Mouse (Mus musculus) heart, embryonic 14.5 days (tissue): ENCODE data around the gene Lrr1. TPM values are rescaled to one million over a fixed set of nuclear protein-coding genes. Genes with fewer than 3 reads are reported as not detected.
"Not testable (repeated sequence)": the region's sequence is repeated elsewhere in the genome, so short reads cannot be mapped to it uniquely, and the experiment has no call there.

Experiments
- ATAC-seq: fragments of 200-750 bp; cut with Nextera tagmentation; 2 replicates; pipeline ENCODE4 v1.8.0; 2017; ENCODE audit warnings: low read depth, moderate TSS enrichment; ENCODE audit not compliant: insufficient number of reproducible peaks, insufficient read depth, low FRiP score
- H3K27ac ChIP-seq, 2 experiments: fragments of 200-500 bp in 1 of 2; fragments of 300-500 bp in 1 of 2; sonication (generic) in 1 of 2; replicated peaks in 1 of 2; 2 replicates each; pipeline ENCODE4 v1.5.1; 2012 to 2014; ENCODE audit warnings: low read depth in 2 of 2, low read length in 2 of 2, control low read depth in 1 of 2, mild to moderate bottlenecking in 1 of 2, mixed read lengths in 1 of 2; ENCODE audit not compliant: control insufficient read depth in 1 of 2, insufficient read depth in 1 of 2
- H3K27me3 ChIP-seq: fragments of 300-500 bp; sonication (generic); 2 replicates; pipeline ENCODE4 v1.6.1; 2014; ENCODE audit warnings: mild to moderate bottlenecking, low read length, control low read depth; ENCODE audit not compliant: control insufficient read depth, insufficient read depth
- H3K36me3 ChIP-seq: fragments of 300-500 bp; sonication (generic); 2 replicates; pipeline ENCODE4 v1.6.1; 2014; ENCODE audit warnings: mild to moderate bottlenecking, control low read depth, low read length, mixed read lengths; ENCODE audit not compliant: control insufficient read depth, insufficient read depth
- H3K4me1 ChIP-seq, 2 experiments: fragments of 200-500 bp in 1 of 2; fragments of 300-500 bp in 1 of 2; sonication (generic) in 1 of 2; 2 replicates each; pipeline ENCODE4 v1.6.1; 2012 to 2014; ENCODE audit warnings: low read length in 2 of 2, control low read depth in 1 of 2, mixed read lengths in 1 of 2; ENCODE audit not compliant: control insufficient read depth in 2 of 2, insufficient read depth in 2 of 2
- H3K4me2 ChIP-seq: fragments of 300-500 bp; sonication (generic); 2 replicates; pipeline ENCODE4 v1.6.1; 2014; ENCODE audit warnings: mild to moderate bottlenecking, low read length
- H3K4me3 ChIP-seq, 2 experiments: fragments of 200-500 bp in 1 of 2; fragments of 300-500 bp in 1 of 2; sonication (generic) in 1 of 2; 2 replicates each; pipeline ENCODE4 v1.5.1; 2012 to 2014; ENCODE audit warnings: low read length in 2 of 2, mild to moderate bottlenecking in 2 of 2, control low read depth in 1 of 2, low read depth in 1 of 2, moderate library complexity in 1 of 2; ENCODE audit not compliant: control insufficient read depth in 1 of 2, insufficient read depth in 1 of 2
- H3K9ac ChIP-seq: fragments of 300-500 bp; sonication (generic); 2 replicates; pipeline ENCODE4 v1.6.1; 2014; ENCODE audit warnings: mild to moderate bottlenecking, low read length
- H3K9me3 ChIP-seq: fragments of 300-500 bp; sonication (generic); 2 replicates; pipeline ENCODE4 v1.6.1; 2016; ENCODE audit warnings: low read length, control low read depth; ENCODE audit not compliant: control insufficient read depth
- WGBS: fragments of 180-500 bp; shearing (Covaris S2); extraction: QIAGEN DNeasy Blood & Tissue Kit; methylation state at CpG from one replicate; pipeline ENCODE4 v1.1.7; 2014; 5-methylcytosine and 5-hydroxymethylcytosine counted together
- polyA plus RNA-seq: library from polyadenylated mRNA; unstranded; fragments of >200 nt; fragmentation: Nextera tagmentation; extraction: Ambion mirVana; gene quantifications from 2 replicates; pipeline ENCODE4 v1.2.1, GENCODE M21; 2014

Gene Lrr1
- polyA plus RNA-seq, 1 experiment from 2014 or later, result 11.3 TPM

DNA sequence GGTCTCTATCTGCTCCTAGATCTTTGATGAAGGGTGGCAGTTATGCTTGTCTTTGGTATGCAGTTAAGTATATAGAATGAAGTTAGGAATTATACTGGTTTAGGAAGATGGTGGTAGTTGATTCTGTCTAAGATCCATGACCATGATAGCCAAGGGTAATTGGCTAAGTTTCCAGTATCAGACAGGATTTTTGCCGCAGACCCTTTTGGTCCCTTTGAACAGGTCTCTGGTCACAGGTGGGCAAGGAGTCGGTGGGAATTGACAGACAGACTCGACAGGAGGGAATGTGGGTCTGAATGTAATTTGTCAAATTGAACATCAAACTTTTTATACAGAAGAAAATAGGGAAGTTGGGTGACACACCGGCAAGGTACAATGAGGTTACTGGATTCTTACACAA lies 5.0 kb upstream of the Lrr1 start:
- ATAC-seq, H3K4me3 ChIP-seq: not testable (repeated sequence)
- WGBS, result 84% methylated on average over 4 of the region's 4 CpGs

DNA sequence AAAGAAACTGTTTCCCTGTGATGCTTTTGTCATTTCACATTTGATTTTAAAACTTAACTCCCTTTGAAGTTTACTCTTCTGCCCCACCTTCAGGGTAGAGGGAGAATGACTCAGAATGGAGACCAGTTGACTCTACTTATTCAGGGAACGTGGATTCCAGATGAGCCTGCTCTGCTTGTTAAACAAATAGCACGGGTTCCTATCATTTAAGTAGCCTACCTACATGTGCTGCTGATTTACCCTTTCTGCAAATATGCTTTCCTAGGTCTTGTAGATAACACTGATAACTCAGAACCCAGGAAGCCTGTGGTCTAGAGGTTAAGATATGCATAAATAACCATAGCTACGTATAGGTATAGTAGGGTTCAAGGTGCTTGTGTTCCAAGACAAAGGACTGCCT lies 3.7 kb upstream of the Lrr1 start:
- no peaks in the 10 kb centered on the region for H3K9me3 ChIP-seq
- ATAC-seq, result no peak
- no peaks in the 10 kb centered on the region for H3K27me3 ChIP-seq
- no peak overlapping the region for H3K9ac ChIP-seq
- no peak overlapping the region for H3K27ac ChIP-seq
- no peak overlapping the region for H3K4me3 ChIP-seq
- H3K4me2 ChIP-seq, result no peak overlapping the region
- 51% methylated on average over 3 of the region's 3 CpGs for WGBS
- H3K4me1 ChIP-seq, result peaks cover 0 to 10% of the 10 kb centered on the region in 2 experiments; a peak in 1 of 4 replicates
- H3K36me3 ChIP-seq, result no peaks in the 10 kb centered on the region

More for the DNA sequence above, 5.0 kb upstream of the Lrr1 start:
- not testable (repeated sequence) for H3K4me1 ChIP-seq, H3K9me3 ChIP-seq, H3K36me3 ChIP-seq, H3K27me3 ChIP-seq, H3K9ac ChIP-seq, H3K27ac ChIP-seq, H3K4me2 ChIP-seq

DNA sequence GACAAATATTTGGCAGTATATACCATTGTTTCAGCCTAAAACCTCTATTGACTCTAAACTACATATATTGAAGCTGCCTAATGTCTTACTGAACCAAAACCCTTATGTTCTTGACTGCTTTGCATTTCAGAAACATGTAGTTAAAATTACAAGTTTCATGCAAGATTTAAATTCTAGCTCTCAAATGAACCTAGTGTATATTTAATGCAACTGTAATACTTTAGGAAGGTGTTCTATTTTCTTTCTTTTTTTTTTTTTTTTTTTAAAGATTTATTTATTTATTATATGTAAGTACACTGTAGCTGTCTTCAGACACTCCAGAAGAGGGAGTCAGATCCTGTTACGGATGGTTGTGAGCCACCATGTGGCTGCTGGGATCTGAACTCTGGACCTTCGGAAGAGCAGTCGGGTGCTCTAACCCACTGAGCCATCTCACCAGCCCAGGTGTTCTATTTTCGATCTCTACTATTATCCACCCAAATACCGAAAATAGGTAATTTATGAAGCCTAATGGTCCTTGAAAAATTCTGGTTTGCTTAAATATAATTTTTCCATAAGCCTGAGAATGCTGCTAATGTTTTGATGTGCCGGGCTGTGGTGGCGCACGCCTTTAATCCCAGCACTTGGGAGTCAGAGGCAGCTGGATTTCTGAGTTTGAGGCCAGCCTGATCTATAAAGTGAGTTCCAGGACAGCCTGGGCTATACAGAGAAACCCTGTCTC lies 1.6 kb upstream of the Lrr1 start:
- not testable (repeated sequence) for H3K4me2 ChIP-seq

DNA sequence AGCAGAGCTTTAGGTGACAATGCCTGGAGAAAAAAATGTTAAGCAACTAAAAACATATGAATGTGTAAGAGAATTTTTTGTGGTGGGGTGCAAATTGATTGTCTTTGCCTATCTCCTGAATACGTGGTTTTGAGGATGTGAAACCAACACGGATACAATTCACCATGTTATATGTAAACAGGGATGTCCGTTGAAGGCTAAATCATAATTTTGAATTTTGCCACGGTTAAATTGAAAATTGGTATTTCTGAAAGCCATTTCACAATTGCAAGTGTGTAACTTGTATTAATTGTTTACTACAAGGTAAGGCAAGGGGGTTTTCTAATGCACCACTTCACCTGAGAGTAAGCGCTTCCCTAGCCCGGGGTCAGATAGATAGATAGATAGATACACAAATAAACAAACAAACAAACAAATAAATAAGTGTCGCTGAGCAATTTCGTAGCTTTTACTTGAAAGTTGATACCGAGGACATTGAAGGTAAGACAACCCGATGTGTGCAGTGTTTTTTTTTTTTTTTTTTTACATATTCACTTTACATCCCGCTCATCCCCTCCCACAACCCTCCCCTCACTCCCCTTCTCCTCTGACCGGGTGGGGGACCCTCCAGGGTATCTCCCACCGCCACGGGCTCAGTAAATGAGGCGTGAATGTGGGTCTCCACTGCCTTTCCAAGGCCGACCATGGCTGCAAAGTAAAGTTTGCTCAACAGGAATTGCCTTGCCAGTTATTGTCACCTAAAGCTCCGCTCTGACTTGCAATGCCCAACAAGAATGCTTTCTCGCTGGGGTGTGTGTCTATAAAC lies 756 bp upstream of the Lrr1 start:
- H3K27me3 ChIP-seq, result no peaks in the 10 kb centered on the region
- H3K4me2 ChIP-seq, result peak overlapping the region; percentile 76
- ATAC-seq, result peak; percentile 23; the same call in 1 of the 2 replicates
- 10% methylated on average over 18 of the region's 18 CpGs for WGBS
- peaks cover 0 to 10% of the 10 kb centered on the region in 2 experiments; a peak in 1 of 4 replicates for H3K4me1 ChIP-seq
- peak overlapping the region; percentile 75 for H3K9ac ChIP-seq
- H3K4me3 ChIP-seq, result peak overlapping the region; percentile 73 to 75
- H3K36me3 ChIP-seq, result 0 out of 2 replicates have a peak, but pooled peaks cover 5% of the 10 kb centered on the region
- H3K27ac ChIP-seq, result peak overlapping the region in 1 of 2 experiments; percentile 66; a peak in 2 of 4 replicates
- no peaks in the 10 kb centered on the region for H3K9me3 ChIP-seq

More for the DNA sequence above, 1.6 kb upstream of the Lrr1 start:
- not testable (repeated sequence) for H3K36me3 ChIP-seq, H3K27me3 ChIP-seq, ATAC-seq, H3K9ac ChIP-seq, H3K27ac ChIP-seq, H3K9me3 ChIP-seq, H3K4me3 ChIP-seq
- H3K4me1 ChIP-seq, result peaks cover 0 to 10% of the 10 kb centered on the region in 2 experiments; a peak in 1 of 4 replicates
- 67% methylated on average over 8 of the region's 8 CpGs for WGBS

DNA sequence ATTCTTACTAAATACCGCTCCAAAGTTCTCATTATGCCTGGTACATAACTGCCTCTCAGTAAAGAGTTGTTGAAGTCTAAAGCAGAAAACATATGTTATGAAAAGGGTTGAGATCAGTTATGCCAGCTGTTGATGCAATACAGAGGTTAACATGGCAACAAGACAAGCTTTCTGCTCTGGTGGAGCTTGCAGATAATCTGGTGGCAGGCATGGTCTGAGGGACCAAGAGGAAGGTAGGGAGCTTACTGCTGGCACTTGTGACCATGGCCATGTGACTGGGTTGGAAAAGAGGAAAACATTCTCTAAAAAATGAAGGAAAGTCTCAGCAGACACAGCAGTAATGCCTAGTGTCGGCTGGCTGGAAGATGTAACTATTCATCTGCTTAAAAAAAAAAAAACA lies 2.7 kb downstream of the Lrr1 start:
- 89% methylated on average over 2 of the region's 2 CpGs for WGBS
- no peak for ATAC-seq
- peaks cover 0 to 10% of the 10 kb centered on the region in 2 experiments; a peak in 1 of 4 replicates for H3K4me1 ChIP-seq

DNA sequence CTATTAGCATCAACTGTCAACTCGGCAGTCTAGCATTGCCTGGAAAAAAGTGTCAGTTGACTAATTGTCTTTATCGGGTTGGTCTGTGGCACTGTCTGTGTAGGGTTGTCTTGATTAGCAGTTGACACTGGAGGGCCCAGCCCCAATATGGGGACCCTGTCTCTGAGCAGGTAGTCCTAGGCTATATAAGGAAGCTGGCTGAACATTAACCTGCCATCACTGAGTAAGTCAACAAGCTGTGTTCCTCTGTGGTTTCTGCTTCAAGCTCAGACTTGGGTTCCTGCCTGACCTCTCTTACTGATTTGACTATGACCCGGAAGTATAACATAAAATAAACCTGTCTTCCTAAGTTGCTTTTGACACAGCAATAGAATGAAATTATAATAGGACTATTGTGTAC lies 7.4 kb downstream of the Lrr1 start:
- Histone ChIP-seq H3K36me3 (peaks cover 36% of the 10 kb centered on the region), H3K27ac (no peak overlapping the region), H3K4me3 (no peak overlapping the region), H3K9ac (no peak overlapping the region), H3K4me2 (no peak overlapping the region), H3K9me3 (no peaks in the 10 kb centered on the region), H3K4me1 (no peaks in the 10 kb centered on the region), H3K27me3 (no peaks in the 10 kb centered on the region)
- 89% methylated on average over 3 of the region's 3 CpGs for WGBS
- no peak for ATAC-seq

More for the DNA sequence above, 2.7 kb downstream of the Lrr1 start:
- Histone ChIP-seq H3K27me3 (no peaks in the 10 kb centered on the region), H3K27ac (no peak overlapping the region), H3K9ac (no peak overlapping the region), H3K9me3 (no peaks in the 10 kb centered on the region), H3K4me3 (no peak overlapping the region), H3K36me3 (peaks cover 28% of the 10 kb centered on the region), H3K4me2 (no peak overlapping the region)

DNA sequence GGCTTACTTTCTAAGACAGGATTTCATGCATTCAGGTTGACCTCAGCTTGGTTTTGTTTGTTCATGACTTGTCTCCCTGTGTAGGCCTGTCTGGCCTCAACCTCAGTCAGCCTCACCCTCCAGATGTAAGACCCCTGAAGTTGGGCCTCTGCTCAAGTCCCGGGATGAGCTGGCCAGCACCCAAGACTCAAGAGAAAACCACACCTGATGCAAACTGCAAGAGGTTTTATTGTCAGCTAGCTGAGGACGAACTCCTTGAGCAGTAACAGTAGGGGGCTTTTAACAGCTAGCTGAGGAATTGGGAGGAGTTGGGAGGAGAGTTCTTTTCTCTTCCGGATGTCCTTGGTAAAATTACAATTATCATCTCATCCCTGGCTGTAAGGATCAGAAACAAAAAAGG lies 8.9 kb downstream of the Lrr1 start:
- H3K4me3 ChIP-seq, result no peak overlapping the region
- ATAC-seq, result no peak
- H3K4me2 ChIP-seq, result no peak overlapping the region
- no peaks in the 10 kb centered on the region for H3K27me3 ChIP-seq
- H3K27ac ChIP-seq, result no peak overlapping the region
- peaks cover 44% of the 10 kb centered on the region for H3K36me3 ChIP-seq
- no peaks in the 10 kb centered on the region for H3K9me3 ChIP-seq
- H3K9ac ChIP-seq, result no peak overlapping the region
- 90% methylated on average over 3 of the region's 3 CpGs for WGBS
- no peaks in the 10 kb centered on the region for H3K4me1 ChIP-seq
